Mouse (Mus musculus): ENCODE data around the gene Aldoc. TPM values are rescaled to one million over a fixed set of nuclear protein-coding genes. Genes with fewer than 3 reads are reported as not detected.
A peak's percentile ranks its signal among the peaks of the same experiment; 100 is the strongest.
"Not testable (repeated sequence)": the region's sequence is repeated elsewhere in the genome, so short reads cannot be mapped to it uniquely, and the experiment has no call there.

Aldoc gene
- 1.0 and 1.3 TPM in 2 replicates for polyA plus RNA-seq (2014; fragmentation: Nextera tagmentation; extraction: Ambion mirVana)

GRCm38 (mm10) chr11:78322860-78323259, at the start of gene Aldoc:
Aldoc (plus strand) TSS chr11:78322968.
- Histone ChIP-seq H3K9me3 (ENCODE audit: control insufficient read depth, low read length) (no peaks in the 10 kb centered on the region), H3K4me2 (no peak within 1 kb of the TSS), H3K27me3 (ENCODE audit: control insufficient read depth, insufficient read depth, low read length) (no peaks in the 10 kb centered on the region), H3K4me3 (ENCODE audit: low read depth, low read length) (no peak within 1 kb of the TSS), H3K36me3 (ENCODE audit: control insufficient read depth, insufficient read depth, low read length) (peaks cover 24% of the 10 kb centered on the region; the same call in 1 of the 2 replicates), H3K27ac (ENCODE audit: low read depth, low read length) (no peak within 1 kb of the TSS), H3K4me1 (ENCODE audit: control insufficient read depth, insufficient read depth, low read length) (no peaks in the 10 kb centered on the region), H3K9ac (ENCODE audit: low read length) (no peak within 1 kb of the TSS)
- peak; percentile 48; the same call in 1 of the 2 replicates for ATAC-seq (ENCODE audit: low FRiP score)
- no peak for DNase-seq (ENCODE audit: low spot score, missing footprints)
- 5% methylated on average over 15 of the region's 15 CpGs for WGBS

- Histone ChIP-seq H3K4me2 (no peak overlapping the region), H3K4me3 (ENCODE audit: low read depth, low read length) (no peak overlapping the region), H3K4me1 (ENCODE audit: control insufficient read depth, insufficient read depth, low read length) (no peaks in the 10 kb centered on the region), H3K9ac (ENCODE audit: low read length) (no peak overlapping the region), H3K27ac (ENCODE audit: low read depth, low read length) (no peak overlapping the region), H3K9me3 (ENCODE audit: control insufficient read depth, low read length) (no peaks in the 10 kb centered on the region), H3K36me3 (ENCODE audit: control insufficient read depth, insufficient read depth, low read length) (peaks cover 34% of the 10 kb centered on the region), H3K27me3 (ENCODE audit: control insufficient read depth, insufficient read depth, low read length) (no peaks in the 10 kb centered on the region)
- WGBS: 100% methylated on average over 1 of the region's 1 CpGs
- no peak for DNase-seq (ENCODE audit: low spot score, missing footprints)
- ATAC-seq (ENCODE audit: low FRiP score): no peak
These were observed 47.2 kb upstream of the Aldoc start for GRCm38 (mm10) chr11:78275596-78275995.

GRCm38 (mm10) chr11:78276169-78276568, 46.6 kb upstream of the Aldoc start:
- peaks cover 34% of the 10 kb centered on the region for H3K36me3 ChIP-seq (ENCODE audit: control insufficient read depth, insufficient read depth, low read length)
- H3K9me3 ChIP-seq (ENCODE audit: control insufficient read depth, low read length); ATAC-seq (ENCODE audit: low FRiP score); H3K27me3 ChIP-seq (ENCODE audit: control insufficient read depth, insufficient read depth, low read length); H3K27ac ChIP-seq (ENCODE audit: low read depth, low read length); H3K9ac ChIP-seq (ENCODE audit: low read length); H3K4me1 ChIP-seq (ENCODE audit: control insufficient read depth, insufficient read depth, low read length); H3K4me2 ChIP-seq; DNase-seq (ENCODE audit: low spot score, missing footprints); H3K4me3 ChIP-seq (ENCODE audit: low read depth, low read length): not testable (repeated sequence)
- whole genome bisulfite sequencing: 92% methylated on average over 4 of the region's 4 CpGs

- H3K27ac ChIP-seq (ENCODE audit: low read depth, low read length): no peak overlapping the region
- H3K36me3 ChIP-seq (ENCODE audit: control insufficient read depth, insufficient read depth, low read length): peaks cover 27% of the 10 kb centered on the region
These were observed 43.9 kb upstream of the Aldoc start for GRCm38 (mm10) chr11:78278853-78279252.

GRCm38 (mm10) chr11:78279586-78279985, 43.2 kb upstream of the Aldoc start:
- H3K9me3 ChIP-seq (ENCODE audit: control insufficient read depth, low read length): no peaks in the 10 kb centered on the region
- no peak for ATAC-seq (ENCODE audit: low FRiP score)
- H3K4me1 ChIP-seq (ENCODE audit: control insufficient read depth, insufficient read depth, low read length): no peaks in the 10 kb centered on the region
- no peak for DNase-seq (ENCODE audit: low spot score, missing footprints)
- no peak overlapping the region for H3K9ac ChIP-seq (ENCODE audit: low read length)
- H3K4me2 ChIP-seq: no peak overlapping the region
- H3K36me3 ChIP-seq (ENCODE audit: control insufficient read depth, insufficient read depth, low read length): peaks cover 26% of the 10 kb centered on the region
- H3K27ac ChIP-seq (ENCODE audit: low read depth, low read length): no peak overlapping the region
- H3K27me3 ChIP-seq (ENCODE audit: control insufficient read depth, insufficient read depth, low read length): no peaks in the 10 kb centered on the region
- WGBS: 93% methylated on average over 4 of the region's 4 CpGs
- H3K4me3 ChIP-seq (ENCODE audit: low read depth, low read length): no peak overlapping the region

More at GRCm38 (mm10) chr11:78278853-78279252, 43.9 kb upstream of the Aldoc start:
- ATAC-seq (ENCODE audit: low FRiP score): no peak
- no peak for DNase-seq (ENCODE audit: low spot score, missing footprints)
- H3K4me3 ChIP-seq (ENCODE audit: low read depth, low read length): no peak overlapping the region
- no peak overlapping the region for H3K4me2 ChIP-seq
- no peaks in the 10 kb centered on the region for H3K27me3 ChIP-seq (ENCODE audit: control insufficient read depth, insufficient read depth, low read length)
- H3K4me1 ChIP-seq (ENCODE audit: control insufficient read depth, insufficient read depth, low read length): no peaks in the 10 kb centered on the region
- WGBS: 91% methylated on average over 7 of the region's 7 CpGs
- no peak overlapping the region for H3K9ac ChIP-seq (ENCODE audit: low read length)
- no peaks in the 10 kb centered on the region for H3K9me3 ChIP-seq (ENCODE audit: control insufficient read depth, low read length)

- WGBS: 92% methylated on average over 7 of the region's 7 CpGs
- DNase-seq (ENCODE audit: low spot score, missing footprints) (no peak), ATAC-seq (ENCODE audit: low FRiP score) (no peak)
- Histone ChIP-seq H3K4me3 (ENCODE audit: low read depth, low read length) (no peak overlapping the region), H3K4me2 (no peak overlapping the region), H3K9me3 (ENCODE audit: control insufficient read depth, low read length) (no peaks in the 10 kb centered on the region), H3K27ac (ENCODE audit: low read depth, low read length) (no peak overlapping the region), H3K9ac (ENCODE audit: low read length) (no peak overlapping the region), H3K4me1 (ENCODE audit: control insufficient read depth, insufficient read depth, low read length) (no peaks in the 10 kb centered on the region), H3K36me3 (ENCODE audit: control insufficient read depth, insufficient read depth, low read length) (peaks cover 29% of the 10 kb centered on the region), H3K27me3 (ENCODE audit: control insufficient read depth, insufficient read depth, low read length) (no peaks in the 10 kb centered on the region)
These were observed 33.5 kb upstream of the Aldoc start for GRCm38 (mm10) chr11:78289146-78289763.

- Histone ChIP-seq H3K27me3 (ENCODE audit: control insufficient read depth, insufficient read depth, low read length) (no peaks in the 10 kb centered on the region), H3K4me3 (ENCODE audit: low read depth, low read length) (no peak within 1 kb of the TSS), H3K4me1 (ENCODE audit: control insufficient read depth, insufficient read depth, low read length) (no peaks in the 10 kb centered on the region), H3K9me3 (ENCODE audit: control insufficient read depth, low read length) (no peaks in the 10 kb centered on the region), H3K27ac (ENCODE audit: low read depth, low read length) (no peak within 1 kb of the TSS), H3K36me3 (ENCODE audit: control insufficient read depth, insufficient read depth, low read length) (peaks cover 22% of the 10 kb centered on the region), H3K9ac (ENCODE audit: low read length) (no peak within 1 kb of the TSS), H3K4me2 (no peak within 1 kb of the TSS)
- DNase-seq (ENCODE audit: low spot score, missing footprints): no peak
- WGBS: 95% methylated on average over 4 of the region's 4 CpGs
- ATAC-seq (ENCODE audit: low FRiP score): no peak
These were observed 32.1 kb upstream of the Aldoc start, which contains the start of gene BC030499 for GRCm38 (mm10) chr11:78290654-78291053. BC030499 (plus strand) TSS chr11:78290841.

GRCm38 (mm10) chr11:78294585-78294984, 28.2 kb upstream of the Aldoc start:
- Histone ChIP-seq H3K4me3 (ENCODE audit: low read depth, low read length) (no peak overlapping the region), H3K9ac (ENCODE audit: low read length) (no peak overlapping the region), H3K36me3 (ENCODE audit: control insufficient read depth, insufficient read depth, low read length) (no peaks in the 10 kb centered on the region), H3K9me3 (ENCODE audit: control insufficient read depth, low read length) (no peaks in the 10 kb centered on the region), H3K27ac (ENCODE audit: low read depth, low read length) (no peak overlapping the region), H3K4me1 (ENCODE audit: control insufficient read depth, insufficient read depth, low read length) (no peaks in the 10 kb centered on the region), H3K4me2 (no peak overlapping the region), H3K27me3 (ENCODE audit: control insufficient read depth, insufficient read depth, low read length) (no peaks in the 10 kb centered on the region)
- 96% methylated on average over 6 of the region's 6 CpGs for WGBS
- DNase-seq (ENCODE audit: low spot score, missing footprints) (no peak), ATAC-seq (ENCODE audit: low FRiP score) (no peak)

- DNase-seq (ENCODE audit: low spot score, missing footprints) (no peak), ATAC-seq (ENCODE audit: low FRiP score) (peak; percentile 48)
- Histone ChIP-seq H3K9me3 (ENCODE audit: control insufficient read depth, low read length) (no peaks in the 10 kb centered on the region), H3K36me3 (ENCODE audit: control insufficient read depth, insufficient read depth, low read length) (peaks cover 20% of the 10 kb centered on the region), H3K27me3 (ENCODE audit: control insufficient read depth, insufficient read depth, low read length) (no peaks in the 10 kb centered on the region), H3K4me3 (ENCODE audit: low read depth, low read length) (peak overlapping the region; percentile 86), H3K9ac (ENCODE audit: low read length) (peak overlapping the region; percentile 36), H3K4me2 (peak overlapping the region; percentile 69), H3K4me1 (ENCODE audit: control insufficient read depth, insufficient read depth, low read length) (peaks cover 6% of the 10 kb centered on the region; the same call in 1 of the 2 replicates), H3K27ac (ENCODE audit: low read depth, low read length) (no peak overlapping the region; the same call in none of the 2 replicates)
- 76% methylated on average over 7 of the region's 7 CpGs for WGBS
These were observed 21.9 kb upstream of the Aldoc start for GRCm38 (mm10) chr11:78300917-78301316.

Data from midbrain, embryonic 11.5 days (tissue).